Mouse (Mus musculus): ENCODE data around the gene Hadhb. TPM values are rescaled to one million over a fixed set of nuclear protein-coding genes. Genes with fewer than 3 reads are reported as not detected.
A peak's percentile ranks its signal among the peaks of the same experiment; 100 is the strongest.

Gene Hadhb
- polyA plus RNA-seq, 1 experiment from 2014 or later: 61.1 TPM

- 95% methylated on average over 2 of the region's 2 CpGs for WGBS
- ATAC-seq: no peak
These were observed 22.9 kb upstream of the Hadhb start for GRCm38 (mm10) chr5:30132173-30132572.

DNA sequence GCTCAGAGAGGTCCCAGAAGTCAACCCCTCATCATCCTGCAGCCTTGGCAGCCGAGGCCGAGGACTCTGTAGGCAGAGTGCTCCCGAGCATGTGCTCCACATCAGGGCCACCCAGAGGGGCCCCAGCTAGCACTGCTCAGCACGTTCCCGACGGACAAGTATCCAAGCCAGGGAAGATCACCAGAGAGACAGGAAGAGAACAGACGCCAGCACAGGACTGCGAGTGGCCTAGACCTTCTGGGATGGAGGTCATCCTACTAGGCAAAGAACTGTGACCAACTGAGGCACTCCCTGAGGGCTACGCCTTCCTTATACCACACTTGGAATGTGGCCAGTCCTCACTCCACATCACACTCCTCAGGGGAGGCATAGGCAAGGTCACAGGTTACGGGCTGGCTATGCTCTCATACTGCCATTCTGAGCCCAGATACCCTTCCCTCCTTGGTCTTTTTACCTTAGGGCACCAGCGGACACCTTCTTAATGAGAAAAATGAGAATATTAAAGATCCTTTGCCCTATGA lies 19.3 kb upstream of the Hadhb start:
- no peak overlapping the region for H3K4me2 ChIP-seq (replicated peaks)
- H3K9me3 ChIP-seq: no peaks in the 10 kb centered on the region
- peaks cover 76% of the 10 kb centered on the region for H3K36me3 ChIP-seq
- 94% methylated on average over 11 of the region's 11 CpGs for WGBS
- ATAC-seq: no peak
- no peak overlapping the region for H3K27ac ChIP-seq
- H3K4me3 ChIP-seq (replicated peaks): no peak overlapping the region
- H3K27me3 ChIP-seq: no peaks in the 10 kb centered on the region
- no peaks in the 10 kb centered on the region for H3K4me1 ChIP-seq (replicated peaks)
- no peak overlapping the region for H3K9ac ChIP-seq (replicated peaks)

More at GRCm38 (mm10) chr5:30132173-30132572, 22.9 kb upstream of the Hadhb start:
- H3K36me3 ChIP-seq: peaks cover 80% of the 10 kb centered on the region
- H3K27me3 ChIP-seq: no peaks in the 10 kb centered on the region
- H3K27ac ChIP-seq: no peak overlapping the region
- no peak overlapping the region for H3K9ac ChIP-seq (replicated peaks)
- no peaks in the 10 kb centered on the region for H3K9me3 ChIP-seq
- H3K4me1 ChIP-seq (replicated peaks): no peaks in the 10 kb centered on the region
- H3K4me2 ChIP-seq (replicated peaks): no peak overlapping the region
- no peak overlapping the region for H3K4me3 ChIP-seq (replicated peaks)

GRCm38 (mm10) chr5:30137271-30137670 lies 17.8 kb upstream of the Hadhb start:
- no peak overlapping the region for H3K9ac ChIP-seq (replicated peaks)
- H3K36me3 ChIP-seq: peaks cover 77% of the 10 kb centered on the region
- no peak overlapping the region for H3K4me3 ChIP-seq (replicated peaks)
- no peaks in the 10 kb centered on the region for H3K4me1 ChIP-seq (replicated peaks)
- no peak overlapping the region for H3K4me2 ChIP-seq (replicated peaks)
- ATAC-seq: no peak
- 93% methylated on average over 9 of the region's 9 CpGs for WGBS
- H3K27ac ChIP-seq: no peak overlapping the region
- no peaks in the 10 kb centered on the region for H3K9me3 ChIP-seq
- H3K27me3 ChIP-seq: no peaks in the 10 kb centered on the region

DNA sequence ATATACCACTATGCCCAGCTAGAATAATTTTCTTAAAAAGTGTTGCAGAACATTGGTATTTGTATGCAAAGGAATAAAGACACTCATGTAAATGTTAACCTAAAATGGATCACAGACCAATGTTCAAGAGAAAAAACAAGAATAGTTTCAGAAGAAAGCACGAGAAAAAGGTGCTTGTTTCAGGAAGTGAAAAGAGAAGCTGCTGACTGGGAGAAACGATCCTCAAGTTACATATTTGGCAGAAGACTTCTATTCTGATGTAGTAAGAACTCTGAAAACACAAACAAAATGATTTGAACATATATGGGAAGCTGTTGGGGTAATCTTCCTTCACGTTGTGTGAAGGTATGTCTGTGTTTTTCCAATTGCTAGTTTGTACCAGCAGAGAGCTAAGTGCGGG lies 16.9 kb upstream of the Hadhb start:
- no peak for ATAC-seq
- Histone ChIP-seq H3K9me3 (no peaks in the 10 kb centered on the region), H3K4me1 (replicated peaks) (no peaks in the 10 kb centered on the region), H3K27me3 (no peaks in the 10 kb centered on the region), H3K27ac (no peak overlapping the region), H3K36me3 (peaks cover 78% of the 10 kb centered on the region), H3K4me2 (replicated peaks) (no peak overlapping the region), H3K9ac (replicated peaks) (no peak overlapping the region), H3K4me3 (replicated peaks) (no peak overlapping the region)
- WGBS: 96% methylated on average over 4 of the region's 4 CpGs

DNA sequence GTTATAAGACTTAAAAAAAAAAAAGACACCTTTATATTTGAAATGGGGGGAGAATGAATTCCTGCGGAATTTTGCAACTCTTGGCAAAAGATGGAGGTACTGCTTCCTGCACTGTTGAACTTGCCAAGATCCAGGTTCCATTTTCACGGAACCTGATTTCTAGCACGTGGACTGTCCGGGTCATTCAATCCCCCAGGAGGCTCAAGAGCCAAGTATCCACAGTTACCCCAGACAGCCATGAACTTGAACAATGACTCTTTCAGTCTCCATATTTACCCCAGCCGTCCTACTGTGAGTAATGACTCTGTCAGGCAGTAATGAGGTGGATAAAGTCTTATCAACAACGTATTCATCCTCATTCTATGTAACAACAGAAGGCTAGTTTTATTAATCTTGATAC lies 8.5 kb upstream of the Hadhb start:
- Histone ChIP-seq H3K4me2 (replicated peaks) (no peak overlapping the region), H3K36me3 (peaks cover 51% of the 10 kb centered on the region), H3K9ac (replicated peaks) (no peak overlapping the region), H3K4me1 (replicated peaks) (no peaks in the 10 kb centered on the region), H3K27me3 (no peaks in the 10 kb centered on the region), H3K27ac (no peak overlapping the region), H3K4me3 (replicated peaks) (no peak overlapping the region), H3K9me3 (no peaks in the 10 kb centered on the region)
- ATAC-seq: no peak
- WGBS: 93% methylated on average over 6 of the region's 6 CpGs

- H3K27ac ChIP-seq: no peak overlapping the region
- H3K36me3 ChIP-seq: peaks cover 36% of the 10 kb centered on the region
- peaks cover 7% of the 10 kb centered on the region; the same call in 1 of the 2 replicates for H3K4me1 ChIP-seq (replicated peaks)
- WGBS: 87% methylated on average over 5 of the region's 5 CpGs
- ATAC-seq: no peak
- no peak overlapping the region for H3K9ac ChIP-seq (replicated peaks)
- no peaks in the 10 kb centered on the region for H3K27me3 ChIP-seq
- H3K9me3 ChIP-seq: no peaks in the 10 kb centered on the region
- no peak overlapping the region for H3K4me3 ChIP-seq (replicated peaks)
- H3K4me2 ChIP-seq (replicated peaks): no peak overlapping the region
These were observed 6.7 kb upstream of the Hadhb start for GRCm38 (mm10) chr5:30148133-30148920.

GRCm38 (mm10) chr5:30152007-30152406 lies 3.0 kb upstream of the Hadhb start:
- Histone ChIP-seq H3K4me3 (replicated peaks) (no peak overlapping the region), H3K9me3 (no peaks in the 10 kb centered on the region), H3K27me3 (no peaks in the 10 kb centered on the region), H3K4me1 (replicated peaks) (peaks cover 23% of the 10 kb centered on the region), H3K9ac (replicated peaks) (no peak overlapping the region), H3K27ac (no peak overlapping the region), H3K36me3 (peaks cover 4% of the 10 kb centered on the region), H3K4me2 (replicated peaks) (no peak overlapping the region)
- 84% methylated on average over 4 of the region's 4 CpGs for WGBS
- ATAC-seq: no peak

GRCm38 (mm10) chr5:30152413-30152812 lies 2.6 kb upstream of the Hadhb start:
- Histone ChIP-seq H3K9ac (replicated peaks) (no peak overlapping the region), H3K4me3 (replicated peaks) (no peak overlapping the region), H3K9me3 (no peaks in the 10 kb centered on the region), H3K27me3 (no peaks in the 10 kb centered on the region), H3K36me3 (0 out of 2 replicates have a peak, but pooled peaks cover 3% of the 10 kb centered on the region), H3K27ac (no peak overlapping the region), H3K4me2 (replicated peaks) (no peak overlapping the region), H3K4me1 (replicated peaks) (peaks cover 23% of the 10 kb centered on the region)
- no peak for ATAC-seq
- WGBS: 98% methylated on average over 1 of the region's 1 CpGs

- Histone ChIP-seq H3K4me2 (replicated peaks) (no peak overlapping the region), H3K27ac (no peak overlapping the region), H3K4me1 (replicated peaks) (peaks cover 23% of the 10 kb centered on the region), H3K9me3 (no peaks in the 10 kb centered on the region), H3K4me3 (replicated peaks) (no peak overlapping the region), H3K27me3 (no peaks in the 10 kb centered on the region), H3K9ac (replicated peaks) (no peak overlapping the region), H3K36me3 (0 out of 2 replicates have a peak, but pooled peaks cover 3% of the 10 kb centered on the region)
- 95% methylated on average over 2 of the region's 2 CpGs for whole genome bisulfite sequencing
- no peak for ATAC-seq
These were observed 1.8 kb upstream of the Hadhb start for GRCm38 (mm10) chr5:30153222-30153621.

DNA sequence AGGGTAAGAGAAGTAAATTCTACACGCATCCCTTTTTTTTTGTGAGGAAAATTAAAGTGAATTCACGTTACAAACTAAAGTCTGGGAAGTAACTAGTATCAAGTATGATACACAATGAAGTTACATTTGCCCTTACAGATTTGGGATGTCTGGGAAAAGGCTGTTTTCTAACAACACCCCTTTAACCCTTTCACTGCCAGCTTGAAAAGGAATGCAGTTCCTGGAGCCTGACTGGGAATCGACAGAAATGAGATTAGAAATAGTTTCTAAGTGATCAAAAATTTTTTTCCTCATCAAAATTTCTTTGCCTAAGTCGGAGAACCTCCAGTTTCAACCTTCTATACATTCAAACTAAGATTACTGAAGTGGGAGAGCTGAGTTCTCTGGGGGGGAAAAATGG lies 1.0 kb upstream of the Hadhb start:
- no peak for ATAC-seq
- H3K27me3 ChIP-seq: no peaks in the 10 kb centered on the region
- peaks cover 23% of the 10 kb centered on the region for H3K4me1 ChIP-seq (replicated peaks)
- H3K36me3 ChIP-seq: 0 out of 2 replicates have a peak, but pooled peaks cover 3% of the 10 kb centered on the region
- peak overlapping the region; percentile 80 for H3K4me3 ChIP-seq (replicated peaks)
- WGBS: 19% methylated on average over 4 of the region's 4 CpGs
- H3K9ac ChIP-seq (replicated peaks): peak overlapping the region; percentile 93
- H3K9me3 ChIP-seq: no peaks in the 10 kb centered on the region
- peak overlapping the region; percentile 70 for H3K4me2 ChIP-seq (replicated peaks)
- 0 out of 2 replicates have a peak overlapping the region, but pooled peaks have one; percentile 89 for H3K27ac ChIP-seq

- Histone ChIP-seq H3K27me3 (no peaks in the 10 kb centered on the region), H3K9me3 (no peaks in the 10 kb centered on the region), H3K36me3 (no peaks in the 10 kb centered on the region), H3K4me1 (replicated peaks) (peaks cover 23% of the 10 kb centered on the region), H3K4me3 (replicated peaks) (peak overlapping the region; percentile 80), H3K9ac (replicated peaks) (peak overlapping the region; percentile 93), H3K27ac (peak overlapping the region; percentile 89), H3K4me2 (replicated peaks) (peak overlapping the region; percentile 70)
- peak; percentile 85 for ATAC-seq
- WGBS: under 1% methylated on average over 31 of the region's 31 CpGs
These were observed 346 bp downstream of the Hadhb start for GRCm38 (mm10) chr5:30155395-30155792.

DNA sequence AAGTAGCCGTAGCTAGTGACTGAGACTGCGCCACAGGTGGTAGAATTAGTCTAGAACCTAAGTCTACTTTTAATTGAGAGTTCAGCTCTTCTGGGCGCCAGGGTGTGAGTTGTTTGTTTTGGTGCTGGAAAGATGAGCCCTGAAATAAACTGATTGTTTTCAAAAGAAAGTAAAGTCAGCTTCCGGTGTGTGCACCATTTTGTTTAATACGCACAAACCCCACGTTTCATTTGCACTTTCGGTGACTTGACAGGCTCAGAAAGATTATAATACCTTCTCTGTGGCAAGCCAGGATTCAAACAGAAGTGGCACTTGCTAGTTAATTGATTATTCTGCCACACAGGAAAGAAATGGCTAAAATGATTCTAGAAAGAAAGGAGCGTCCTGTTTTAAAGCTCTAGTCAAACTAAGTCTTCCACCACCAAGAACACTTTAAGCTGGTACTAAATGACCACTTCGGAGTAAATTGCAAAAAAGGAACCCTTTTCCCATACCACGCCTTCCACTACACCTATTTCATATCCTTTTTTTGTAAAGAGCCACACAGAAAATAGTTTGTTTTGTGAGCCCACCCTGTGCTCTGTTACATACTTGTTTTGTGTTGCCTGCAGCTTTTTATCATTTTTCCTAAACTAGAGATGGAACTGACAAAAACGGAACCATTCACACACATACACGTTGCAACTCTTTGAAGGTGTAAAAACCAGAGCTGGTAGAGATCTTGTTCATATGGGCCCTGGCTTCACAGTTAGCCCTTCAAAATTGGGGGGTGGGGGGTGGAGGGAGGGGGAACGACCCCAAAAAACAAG lies 977 bp downstream of the Hadhb start:
- Histone ChIP-seq H3K4me3 (replicated peaks) (peak overlapping the region; percentile 80), H3K27me3 (no peaks in the 10 kb centered on the region), H3K4me2 (replicated peaks) (peak overlapping the region; percentile 70), H3K9ac (replicated peaks) (peak overlapping the region; percentile 93), H3K4me1 (replicated peaks) (peaks cover 23% of the 10 kb centered on the region), H3K36me3 (no peaks in the 10 kb centered on the region), H3K27ac (no peak overlapping the region), H3K9me3 (no peaks in the 10 kb centered on the region)
- WGBS: 40% methylated on average over 13 of the region's 13 CpGs
- ATAC-seq: no peak

Data from midbrain, embryonic 13.5 days (tissue).